Mouse (Mus musculus): ENCODE results near the gene Hsbp1. TPM values are rescaled to one million over a fixed set of nuclear protein-coding genes. Genes with fewer than 3 reads are reported as not detected.

Hsbp1 gene
- total RNA-seq, 2 experiments from 2014 or later: 314 to 321 TPM

DNA sequence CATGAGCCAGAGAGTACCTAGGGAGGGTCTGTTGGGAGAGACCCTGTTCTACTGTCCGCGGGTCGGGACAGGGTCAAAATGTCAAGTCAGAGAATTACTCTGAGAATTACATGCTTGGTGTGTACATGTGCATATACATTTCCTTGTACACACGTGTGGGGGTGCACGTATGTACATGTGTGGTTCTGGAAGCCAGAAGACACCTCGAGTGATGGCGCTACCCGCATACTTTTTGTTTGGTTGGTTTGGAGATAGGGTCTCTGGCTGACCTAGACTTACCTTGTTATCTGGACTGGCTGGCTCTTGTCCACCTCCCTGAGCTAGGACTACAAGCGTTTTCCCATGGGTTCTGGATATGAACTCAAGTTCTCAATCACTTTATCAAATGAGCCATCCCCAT, 49.8 kb downstream of the Hsbp1 start:
- intact Hi-C loops (cut with DNase I): no loop called here
- no peak for DNase-seq (ENCODE audit: extremely low spot score in 1 of 2, low spot score in 2 of 2)
- TF ChIP-seq CTCF (IDR thresholded peaks at IDR 0.05): no peak
- Histone ChIP-seq H3K4me3 (peak overlapping the region; percentile 88), H3K27ac (peak overlapping the region; percentile 91)

- peak within 1 kb of the TSS; percentile 91 for H3K27ac ChIP-seq
- intact Hi-C loops (cut with DNase I): no loop called here
- H3K4me3 ChIP-seq: peak within 1 kb of the TSS; percentile 88
- TF ChIP-seq CTCF (IDR thresholded peaks at IDR 0.05): no peak
- peak; percentile 91 to 93 for DNase-seq (ENCODE audit: extremely low spot score in 1 of 2, low spot score in 2 of 2)
Measured at GRCm38 (mm10) chr8:119394524-119395026, 50.3 kb downstream of the Hsbp1 start, which contains the start of gene Mlycd. TSS of gene Mlycd (plus strand) at chr8:119394878.

DNA sequence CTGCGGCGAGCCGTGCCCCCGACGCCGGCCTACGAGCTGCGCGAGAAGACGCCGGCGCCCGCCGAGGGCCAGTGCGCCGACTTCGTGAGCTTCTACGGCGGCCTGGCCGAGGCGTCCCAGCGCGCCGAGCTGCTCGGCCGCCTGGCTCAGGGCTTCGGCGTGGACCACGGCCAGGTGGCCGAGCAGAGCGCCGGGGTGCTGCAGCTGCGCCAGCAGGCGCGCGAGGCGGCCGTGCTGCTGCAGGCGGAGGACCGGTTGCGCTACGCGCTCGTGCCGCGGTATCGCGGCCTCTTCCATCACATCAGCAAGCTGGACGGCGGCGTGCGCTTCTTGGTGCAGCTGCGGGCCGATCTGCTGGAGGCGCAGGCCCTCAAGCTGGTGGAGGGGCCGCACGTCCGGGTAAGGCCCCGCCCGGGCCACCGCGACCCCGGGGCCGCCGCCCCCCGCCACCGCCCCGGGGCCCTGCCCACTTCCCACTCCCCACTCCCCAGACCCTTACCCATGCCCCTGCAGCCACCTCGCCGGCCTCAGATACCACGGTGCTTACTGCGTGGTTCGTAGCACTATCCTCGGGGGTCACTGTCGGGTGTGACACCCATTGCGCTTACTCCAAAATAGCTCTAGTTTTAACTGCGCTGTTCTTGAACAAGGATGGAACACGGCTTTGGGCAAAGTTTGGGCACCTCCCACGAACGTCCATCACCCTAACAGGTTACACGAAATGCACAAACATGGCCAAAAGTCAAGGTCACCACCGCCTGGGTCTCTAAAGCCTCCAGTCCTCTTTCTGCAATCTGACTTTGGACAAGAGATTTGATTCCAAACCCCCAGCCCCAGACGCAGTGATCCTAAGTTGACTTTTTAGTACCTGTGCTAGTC, 51.0 kb downstream of the Hsbp1 start:
- no peak for TF ChIP-seq CTCF (IDR thresholded peaks at IDR 0.05)
- Histone ChIP-seq H3K4me3 (peak overlapping the region; percentile 88), H3K27ac (peak overlapping the region; percentile 91)
- intact Hi-C loops (cut with DNase I): no loop called here
- DNase-seq (ENCODE audit: extremely low spot score in 1 of 2, low spot score in 2 of 2): no peak

Other genes starting within 250 kb of the Hsbp1 start
- gene Mlycd, start 50.4 kb downstream of the Hsbp1 start, total RNA-seq (2021): 10 to 100 TPM; 26.1 to 28.7 TPM
- gene Osgin1, start 89.6 kb downstream of the Hsbp1 start, total RNA-seq (2021): under 1 TPM in 1 of 2 experiments, not detected in 1; 0.40 TPM
- 10 to 100 TPM; 63.3 to 80.9 TPM for gene Necab2, start 102.2 kb downstream of the Hsbp1 start, total RNA-seq (2021)
- gene Slc38a8, start 157.2 kb downstream of the Hsbp1 start, total RNA-seq (2021): under 1 TPM; 0.30 to 0.48 TPM
- gene Mbtps1, start 214.2 kb downstream of the Hsbp1 start, total RNA-seq (2021): 10 to 100 TPM; 61.0 to 64.3 TPM
- gene Hsdl1, start 230.7 kb downstream of the Hsbp1 start, total RNA-seq (2021): 10 to 100 TPM; 42.3 to 43.1 TPM
- under 1 TPM; 0.27 to 0.35 TPM for gene Dnaaf1, start 230.7 kb downstream of the Hsbp1 start, total RNA-seq (2021)